Mouse (Mus musculus) heart, embryonic 14.5 days (tissue): ENCODE measurements around the gene Zan. TPM values are rescaled to one million over a fixed set of nuclear protein-coding genes. Genes with fewer than 3 reads are reported as not detected.

Experiments used
- ATAC-seq: fragments of 200-750 bp; cut with Nextera tagmentation; 2 replicates; pipeline ENCODE4 v1.8.0; 2017; ENCODE audit warnings: low read depth, moderate TSS enrichment; ENCODE audit not compliant: insufficient number of reproducible peaks, insufficient read depth, low FRiP score
- H3K27ac ChIP-seq, 2 experiments: fragments of 200-500 bp in 1 of 2; fragments of 300-500 bp in 1 of 2; sonication (generic) in 1 of 2; replicated peaks in 1 of 2; 2 replicates each; pipeline ENCODE4 v1.5.1; 2012 to 2014; ENCODE audit warnings: low read depth in 2 of 2, low read length in 2 of 2, control low read depth in 1 of 2, mild to moderate bottlenecking in 1 of 2, mixed read lengths in 1 of 2; ENCODE audit not compliant: control insufficient read depth in 1 of 2, insufficient read depth in 1 of 2
- H3K27me3 ChIP-seq: fragments of 300-500 bp; sonication (generic); 2 replicates; pipeline ENCODE4 v1.6.1; 2014; ENCODE audit warnings: mild to moderate bottlenecking, low read length, control low read depth; ENCODE audit not compliant: control insufficient read depth, insufficient read depth
- H3K36me3 ChIP-seq: fragments of 300-500 bp; sonication (generic); 2 replicates; pipeline ENCODE4 v1.6.1; 2014; ENCODE audit warnings: mild to moderate bottlenecking, control low read depth, low read length, mixed read lengths; ENCODE audit not compliant: control insufficient read depth, insufficient read depth
- H3K4me1 ChIP-seq, 2 experiments: fragments of 200-500 bp in 1 of 2; fragments of 300-500 bp in 1 of 2; sonication (generic) in 1 of 2; 2 replicates each; pipeline ENCODE4 v1.6.1; 2012 to 2014; ENCODE audit warnings: low read length in 2 of 2, control low read depth in 1 of 2, mixed read lengths in 1 of 2; ENCODE audit not compliant: control insufficient read depth in 2 of 2, insufficient read depth in 2 of 2
- H3K4me2 ChIP-seq: fragments of 300-500 bp; sonication (generic); 2 replicates; pipeline ENCODE4 v1.6.1; 2014; ENCODE audit warnings: mild to moderate bottlenecking, low read length
- H3K4me3 ChIP-seq, 2 experiments: fragments of 200-500 bp in 1 of 2; fragments of 300-500 bp in 1 of 2; sonication (generic) in 1 of 2; 2 replicates each; pipeline ENCODE4 v1.5.1; 2012 to 2014; ENCODE audit warnings: low read length in 2 of 2, mild to moderate bottlenecking in 2 of 2, control low read depth in 1 of 2, low read depth in 1 of 2, moderate library complexity in 1 of 2; ENCODE audit not compliant: control insufficient read depth in 1 of 2, insufficient read depth in 1 of 2
- H3K9ac ChIP-seq: fragments of 300-500 bp; sonication (generic); 2 replicates; pipeline ENCODE4 v1.6.1; 2014; ENCODE audit warnings: mild to moderate bottlenecking, low read length
- H3K9me3 ChIP-seq: fragments of 300-500 bp; sonication (generic); 2 replicates; pipeline ENCODE4 v1.6.1; 2016; ENCODE audit warnings: low read length, control low read depth; ENCODE audit not compliant: control insufficient read depth
- WGBS: fragments of 180-500 bp; shearing (Covaris S2); extraction: QIAGEN DNeasy Blood & Tissue Kit; methylation state at CpG from one replicate; pipeline ENCODE4 v1.1.7; 2014; 5-methylcytosine and 5-hydroxymethylcytosine counted together
- polyA plus RNA-seq: library from polyadenylated mRNA; unstranded; fragments of >200 nt; fragmentation: Nextera tagmentation; extraction: Ambion mirVana; gene quantifications from 2 replicates; pipeline ENCODE4 v1.2.1, GENCODE M21; 2014

The Zan gene
- polyA plus RNA-seq, 1 experiment from 2014 or later: 0.11 TPM

DNA sequence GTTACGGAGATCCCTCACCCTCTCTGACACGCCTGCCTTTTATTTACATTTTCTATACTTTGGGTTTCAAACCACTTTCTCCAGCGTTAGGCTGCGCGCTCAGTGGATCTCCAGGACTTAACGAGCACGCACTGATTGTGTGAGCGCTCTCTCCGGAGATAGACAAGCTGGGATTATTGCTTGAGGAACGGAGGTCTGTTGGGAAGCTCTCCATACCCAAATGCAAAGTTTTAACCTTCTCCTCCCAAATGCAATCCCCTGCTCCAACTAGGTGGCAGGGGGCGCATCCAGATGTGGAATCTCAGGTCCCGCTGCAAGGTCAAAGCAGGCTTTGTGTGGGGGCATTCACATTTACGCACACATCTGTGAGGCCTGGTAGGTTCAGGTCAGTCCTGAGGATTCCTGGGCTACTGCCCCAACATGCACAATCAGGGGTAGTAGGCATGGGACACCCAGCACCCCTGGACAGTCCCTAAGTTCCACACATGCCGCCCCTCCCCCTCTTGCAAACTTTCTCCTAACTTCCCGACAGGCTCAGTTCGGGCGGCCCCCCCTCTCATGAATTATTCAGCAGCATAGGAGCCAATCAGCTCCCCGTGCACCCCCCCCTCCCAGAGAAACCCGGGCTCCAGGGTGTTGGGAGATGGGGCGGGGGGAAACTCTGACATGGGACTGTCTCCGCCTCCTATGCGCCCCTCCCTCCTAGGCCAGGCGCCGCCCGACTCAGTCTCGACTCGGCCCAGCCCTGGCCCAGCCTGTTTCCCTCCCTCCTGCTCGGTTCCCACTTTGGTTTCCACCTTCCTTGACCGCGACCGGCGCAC lies 127.3 kb downstream of the Zan start, which contains the start of gene Ephb4:
Gene Ephb4 (plus strand): TSS at position 726 of the 821 bp plus-strand sequence.
- H3K4me2 ChIP-seq: peak within 1 kb of the TSS; percentile 78
- peak; percentile 95 for ATAC-seq
- H3K27me3 ChIP-seq: no peaks in the 10 kb centered on the region
- under 1% methylated on average over 30 of the region's 32 CpGs for WGBS
- peaks cover 12% of the 10 kb centered on the region for H3K36me3 ChIP-seq
- peak within 1 kb of the TSS; percentile 94 to 98 for H3K27ac ChIP-seq
- H3K4me1 ChIP-seq: peaks cover 30 to 48% of the 10 kb centered on the region in 2 experiments
- peak within 1 kb of the TSS; percentile 97 for H3K9ac ChIP-seq
- H3K4me3 ChIP-seq: peak within 1 kb of the TSS; percentile 59 to 91
- no peaks in the 10 kb centered on the region for H3K9me3 ChIP-seq

- Histone ChIP-seq H3K9me3 (no peaks in the 10 kb centered on the region), H3K9ac (peak overlapping the region; percentile 68), H3K4me3 (peak overlapping the region; percentile 50 to 91), H3K4me2 (peak overlapping the region; percentile 78), H3K27ac (peak overlapping the region; percentile 94 to 98), H3K27me3 (no peaks in the 10 kb centered on the region), H3K4me1 (peaks cover 30 to 48% of the 10 kb centered on the region in 2 experiments), H3K36me3 (peaks cover 4% of the 10 kb centered on the region)
- ATAC-seq: peak; percentile 54
- under 1% methylated on average over 31 of the region's 33 CpGs for WGBS
Observed at GRCm38 (mm10) chr5:137348482-137349383, 128.1 kb downstream of the Zan start.

GRCm38 (mm10) chr5:137347856-137348255 lies 129.0 kb downstream of the Zan start:
- ATAC-seq: no peak
- Histone ChIP-seq H3K9me3 (no peaks in the 10 kb centered on the region), H3K27me3 (no peaks in the 10 kb centered on the region), H3K9ac (0 out of 2 replicates have a peak overlapping the region, but pooled peaks have one; percentile 68), H3K4me1 (peaks cover 30 to 47% of the 10 kb centered on the region in 2 experiments), H3K27ac (peak overlapping the region; percentile 94 to 98), H3K4me2 (peak overlapping the region; percentile 78), H3K4me3 (no peak overlapping the region), H3K36me3 (no peaks in the 10 kb centered on the region)
- 28% methylated on average over 7 of the region's 7 CpGs for WGBS

- no peaks in the 10 kb centered on the region for H3K36me3 ChIP-seq
- H3K9ac ChIP-seq: no peak overlapping the region
- H3K4me3 ChIP-seq: no peak overlapping the region
- WGBS: 80% methylated on average over 4 of the region's 4 CpGs
- no peak for ATAC-seq
- H3K9me3 ChIP-seq: no peaks in the 10 kb centered on the region
- no peak overlapping the region for H3K4me2 ChIP-seq
- peaks cover 22 to 38% of the 10 kb centered on the region in 2 experiments for H3K4me1 ChIP-seq
- H3K27ac ChIP-seq: peak overlapping the region in 1 of 2 experiments; percentile 42; a peak in 2 of 4 replicates
- H3K27me3 ChIP-seq: no peaks in the 10 kb centered on the region
Observed at GRCm38 (mm10) chr5:137346983-137347382, 129.9 kb downstream of the Zan start.

GRCm38 (mm10) chr5:137346388-137346787 lies 130.5 kb downstream of the Zan start:
- Histone ChIP-seq H3K36me3 (no peaks in the 10 kb centered on the region), H3K27ac (peak overlapping the region in 1 of 2 experiments; percentile 42; a peak in 2 of 4 replicates), H3K9ac (no peak overlapping the region), H3K9me3 (no peaks in the 10 kb centered on the region), H3K27me3 (no peaks in the 10 kb centered on the region), H3K4me2 (peak overlapping the region; percentile 51), H3K4me3 (no peak overlapping the region), H3K4me1 (peaks cover 20 to 33% of the 10 kb centered on the region in 2 experiments)
- no peak for ATAC-seq
- WGBS: 61% methylated on average over 1 of the region's 1 CpGs

- H3K27me3 ChIP-seq: no peaks in the 10 kb centered on the region
- H3K4me1 ChIP-seq: peaks cover 19 to 29% of the 10 kb centered on the region in 2 experiments
- no peak overlapping the region for H3K4me3 ChIP-seq
- H3K36me3 ChIP-seq: no peaks in the 10 kb centered on the region
- H3K9me3 ChIP-seq: no peaks in the 10 kb centered on the region
- ATAC-seq: no peak
- peak overlapping the region; percentile 51 for H3K4me2 ChIP-seq
- 0 out of 2 replicates have a peak overlapping the region, but pooled peaks have one; percentile 30 for H3K9ac ChIP-seq
- peak overlapping the region; percentile 42 to 56; a peak in 3 of 4 replicates for H3K27ac ChIP-seq
- WGBS: 18% methylated on average over 9 of the region's 9 CpGs
Observed at GRCm38 (mm10) chr5:137345821-137346220, 131.0 kb downstream of the Zan start.

DNA sequence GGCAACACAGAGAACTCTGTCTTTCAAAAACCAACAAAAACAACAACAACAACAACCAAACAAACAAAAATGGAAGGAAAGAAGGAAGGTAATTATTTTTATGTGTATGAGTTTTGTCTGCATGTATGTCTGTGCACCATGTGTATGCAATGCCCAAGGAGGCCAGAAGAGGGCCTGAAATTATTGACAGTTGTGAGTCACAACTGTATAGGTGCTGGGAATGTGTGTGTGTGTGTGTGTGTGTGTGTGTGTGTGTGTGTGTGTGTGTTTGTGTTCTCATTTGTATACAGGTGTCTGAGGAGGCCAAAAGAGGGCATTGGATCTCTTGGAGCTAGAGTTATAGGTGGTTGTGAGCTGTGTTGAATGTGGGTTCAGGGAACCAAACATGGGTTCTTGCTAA lies 133.0 kb downstream of the Zan start:
- H3K4me3 ChIP-seq: no peak overlapping the region
- no peak overlapping the region for H3K9ac ChIP-seq
- no peak for ATAC-seq
- no peaks in the 10 kb centered on the region for H3K27me3 ChIP-seq
- no peak overlapping the region for H3K27ac ChIP-seq
- peaks cover 33 to 40% of the 10 kb centered on the region in 2 experiments for H3K4me1 ChIP-seq
- H3K9me3 ChIP-seq: no peaks in the 10 kb centered on the region
- no peaks in the 10 kb centered on the region for H3K36me3 ChIP-seq
- no peak overlapping the region for H3K4me2 ChIP-seq
